Mouse (Mus musculus) embryonic facial prominence, embryonic 11.5 days (tissue): Measurements from ENCODE around the gene Hnrnpl. TPM values are rescaled to one million over a fixed set of nuclear protein-coding genes. Genes with fewer than 3 reads are reported as not detected.

Source experiments
- ATAC-seq: fragments of 200-750 bp; cut with Nextera tagmentation; replicated peaks from 2 replicates; pipeline ENCODE4 v1.8.0; 2017; ENCODE audit warnings: low read depth; ENCODE audit not compliant: insufficient number of reproducible peaks, low FRiP score, low TSS enrichment
- DNase-seq: peaks from one replicate; pipeline ENCODE4 v3.0.0-alpha.2; 2015; ENCODE audit warnings: low spot score
- H3K27ac ChIP-seq: fragments of 300-500 bp; sonication (generic); replicated peaks from 2 replicates; pipeline ENCODE4 v1.5.1; 2014; ENCODE audit warnings: mild to moderate bottlenecking, low read depth, low read length, control low read depth
- H3K27me3 ChIP-seq: fragments of 300-500 bp; sonication (generic); 2 replicates; pipeline ENCODE4 v1.6.1; 2014; ENCODE audit warnings: mild to moderate bottlenecking, low read length, moderate library complexity, mixed read lengths; ENCODE audit not compliant: control insufficient read depth, insufficient read depth
- H3K36me3 ChIP-seq: fragments of 300-500 bp; sonication (generic); replicated peaks from 2 replicates; pipeline ENCODE4 v1.6.1; 2014; ENCODE audit warnings: low read depth, mild to moderate bottlenecking, low read length, moderate library complexity, mixed read lengths; ENCODE audit not compliant: control insufficient read depth, insufficient read depth
- H3K4me1 ChIP-seq: fragments of 300-500 bp; sonication (generic); 2 replicates; pipeline ENCODE4 v1.6.1; 2014; ENCODE audit warnings: low read length, mixed read lengths; ENCODE audit not compliant: control insufficient read depth, insufficient read depth
- H3K4me2 ChIP-seq: fragments of 300-500 bp; sonication (generic); 2 replicates; pipeline ENCODE4 v1.6.1; 2014; ENCODE audit warnings: low read depth, mild to moderate bottlenecking, control low read depth, low read length, moderate library complexity
- H3K4me3 ChIP-seq: fragments of 300-500 bp; sonication (generic); 2 replicates; pipeline ENCODE4 v1.5.1; 2014; ENCODE audit warnings: low read depth, low read length, control low read depth
- H3K9ac ChIP-seq: fragments of 300-500 bp; sonication (generic); replicated peaks from 2 replicates; pipeline ENCODE4 v1.6.1; 2014; ENCODE audit warnings: mild to moderate bottlenecking, control low read depth, low read length
- H3K9me3 ChIP-seq: fragments of 300-500 bp; sonication (generic); replicated peaks from 2 replicates; pipeline ENCODE4 v1.6.1; 2016; ENCODE audit warnings: mild to moderate bottlenecking, low read length, inconsistent platforms, mixed read lengths; ENCODE audit not compliant: control insufficient read depth
- WGBS: fragments of 180-500 bp; shearing (Covaris S2); extraction: QIAGEN DNeasy Blood & Tissue Kit; methylation state at CpG from one replicate; pipeline ENCODE4 v1.1.7; 2014; 5-methylcytosine and 5-hydroxymethylcytosine counted together
- polyA plus RNA-seq: library from polyadenylated mRNA; unstranded; fragments of >200 nt; fragmentation: Nextera tagmentation; extraction: Ambion mirVana; gene quantifications from 2 replicates; pipeline ENCODE4 v1.2.1, GENCODE M21; 2014

Gene Hnrnpl
- polyA plus RNA-seq, 1 experiment from 2014 or later: 350 TPM

DNA sequence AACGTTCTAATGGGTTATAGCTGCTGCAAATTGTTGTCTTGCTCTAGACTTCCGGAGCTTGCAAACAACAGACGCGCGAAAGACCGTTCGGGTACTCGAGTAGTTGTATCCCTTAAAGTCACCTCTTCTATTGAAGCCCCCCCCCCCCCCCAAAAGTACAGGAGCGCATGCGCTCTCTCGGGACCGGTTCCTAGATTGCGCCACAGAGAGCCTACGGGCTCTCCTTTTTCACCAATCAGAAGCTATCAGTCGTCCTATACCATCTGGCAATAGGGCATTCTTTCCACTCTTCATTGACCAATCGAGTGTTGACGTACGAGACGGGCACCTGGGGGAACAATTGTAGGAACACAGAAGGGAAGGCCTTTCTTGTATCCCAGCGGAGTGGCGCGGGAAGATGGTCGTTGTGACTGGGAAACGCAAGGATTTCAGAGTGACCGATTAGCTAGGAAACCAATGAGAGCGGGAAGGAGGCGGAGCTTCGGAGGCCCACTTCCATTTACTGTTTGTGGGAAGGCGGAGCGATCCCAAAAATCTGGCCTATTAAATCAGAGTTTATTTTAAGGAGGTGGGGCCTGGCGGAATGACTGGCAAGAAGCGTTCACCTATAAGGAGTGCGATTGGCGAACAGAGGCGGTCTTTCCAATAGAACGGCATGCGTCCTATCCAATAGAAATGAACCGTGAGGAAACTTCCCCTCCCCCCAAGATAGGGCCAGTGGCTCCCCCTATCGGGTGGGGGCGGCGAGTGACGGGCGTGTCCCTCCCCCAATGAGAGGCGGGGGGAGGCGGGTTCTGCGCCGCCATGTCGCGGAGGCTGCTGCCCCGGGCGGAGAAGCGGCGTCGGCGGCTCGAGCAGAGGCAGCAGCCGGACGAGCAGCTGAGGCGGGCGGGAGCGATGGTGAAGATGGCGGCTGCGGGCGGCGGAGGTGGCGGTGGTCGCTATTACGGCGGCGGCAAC lies 2.0 kb downstream of the Hnrnpl start:
- peak overlapping the region; percentile 98 for H3K27ac ChIP-seq
- peak; percentile 89 for ATAC-seq
- peaks cover 7% of the 10 kb centered on the region; the same call in 1 of the 2 replicates for H3K4me1 ChIP-seq
- no peaks in the 10 kb centered on the region for H3K9me3 ChIP-seq
- peak overlapping the region; percentile 93 for H3K9ac ChIP-seq
- peaks cover 13% of the 10 kb centered on the region for H3K36me3 ChIP-seq
- peak; percentile 100 for DNase-seq
- no peaks in the 10 kb centered on the region for H3K27me3 ChIP-seq
- H3K4me3 ChIP-seq: peak overlapping the region; percentile 72
- peak overlapping the region; percentile 89 for H3K4me2 ChIP-seq
- 0% methylated on average over 64 of the region's 70 CpGs for WGBS

DNA sequence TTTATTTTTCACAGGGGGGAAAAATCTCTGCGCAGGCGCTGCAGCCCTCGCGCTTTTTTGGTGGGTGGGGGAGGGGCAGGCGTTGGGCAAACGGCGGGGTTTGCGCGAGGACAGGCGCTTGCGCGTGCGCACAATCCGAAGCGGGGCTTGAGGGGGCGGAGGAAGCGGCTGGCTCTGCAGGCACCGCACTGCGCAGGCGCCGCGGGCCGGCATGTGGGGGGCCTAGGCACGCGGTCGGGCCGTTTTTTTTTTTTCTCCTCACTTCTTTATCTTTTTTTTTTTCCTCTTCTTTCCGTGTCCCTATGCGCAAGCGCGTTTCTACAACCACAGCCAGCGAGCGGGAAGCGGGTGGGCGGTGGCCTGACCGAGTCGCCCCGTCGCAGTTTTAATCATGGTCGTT lies 2.9 kb downstream of the Hnrnpl start:
- DNase-seq (peak; percentile 96), ATAC-seq (no peak)
- Histone ChIP-seq H3K9ac (peak overlapping the region; percentile 93), H3K4me1 (peaks cover 7% of the 10 kb centered on the region; the same call in 1 of the 2 replicates), H3K27me3 (no peaks in the 10 kb centered on the region), H3K9me3 (no peaks in the 10 kb centered on the region), H3K4me3 (peak overlapping the region; percentile 72), H3K4me2 (peak overlapping the region; percentile 76), H3K36me3 (peaks cover 17% of the 10 kb centered on the region), H3K27ac (peak overlapping the region; percentile 97)
- 0% methylated on average over 40 of the region's 40 CpGs for WGBS

DNA sequence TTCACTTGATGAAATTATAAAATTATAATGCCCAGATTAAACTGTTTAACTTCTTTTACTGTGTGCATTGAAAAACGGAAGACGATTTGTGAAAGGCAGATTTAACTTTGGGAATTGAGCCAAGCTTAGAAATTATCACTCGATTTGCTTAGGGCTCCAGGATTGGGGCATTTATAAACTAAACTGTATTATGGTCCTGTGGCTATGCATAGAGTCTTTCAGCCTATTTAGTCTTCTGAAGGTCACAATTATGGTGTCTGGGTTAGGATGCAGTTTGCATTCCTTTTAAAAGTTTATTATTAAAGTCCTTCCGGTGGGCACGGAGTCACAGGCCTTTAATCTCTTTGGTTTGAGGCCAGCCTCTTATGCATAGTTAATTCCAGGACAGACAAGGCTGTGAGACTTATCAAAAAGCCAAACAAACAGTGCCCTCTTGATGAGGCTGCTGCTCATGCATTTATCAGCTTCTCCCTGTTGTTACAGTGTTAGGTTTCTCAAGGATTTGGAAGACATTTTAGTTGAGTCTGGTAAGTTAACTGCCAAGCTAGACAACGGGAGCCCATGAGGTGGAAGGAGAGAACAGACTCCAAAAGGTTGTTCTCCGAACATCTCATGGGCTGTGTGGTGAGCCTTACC lies 3.4 kb downstream of the Hnrnpl start:
- H3K9ac ChIP-seq: peak overlapping the region; percentile 93
- peaks cover 22% of the 10 kb centered on the region for H3K36me3 ChIP-seq
- 11% methylated on average over 7 of the region's 7 CpGs for WGBS
- no peak for ATAC-seq
- no peak for DNase-seq
- no peaks in the 10 kb centered on the region for H3K27me3 ChIP-seq
- H3K27ac ChIP-seq: peak overlapping the region; percentile 97
- peak overlapping the region; percentile 76 for H3K4me2 ChIP-seq
- peak overlapping the region; percentile 72 for H3K4me3 ChIP-seq
- H3K4me1 ChIP-seq: peaks cover 7% of the 10 kb centered on the region; the same call in 1 of the 2 replicates
- H3K9me3 ChIP-seq: no peaks in the 10 kb centered on the region

DNA sequence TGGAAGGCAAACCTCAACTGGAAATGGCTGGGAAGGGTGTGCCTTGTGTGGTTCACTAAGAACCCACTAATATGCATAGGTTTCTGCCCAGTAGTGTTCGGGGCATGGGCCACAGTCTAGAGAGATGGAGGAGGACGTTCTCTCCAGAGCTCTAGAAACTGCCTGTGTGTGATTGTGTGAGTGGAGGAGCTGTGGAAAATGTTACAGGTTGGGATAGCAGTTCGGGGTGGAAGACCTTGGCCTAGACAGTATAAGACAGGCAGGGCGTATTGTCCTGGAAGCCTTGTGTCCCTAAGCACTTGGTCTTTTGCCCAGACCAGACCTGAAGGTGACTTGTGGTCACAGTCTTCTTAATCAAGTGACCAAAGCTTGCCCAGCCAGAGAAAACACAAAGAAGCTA lies 4.1 kb downstream of the Hnrnpl start:
- Histone ChIP-seq H3K9ac (peak overlapping the region; percentile 93), H3K27ac (no peak overlapping the region), H3K4me2 (peak overlapping the region; percentile 76), H3K36me3 (peaks cover 28% of the 10 kb centered on the region), H3K27me3 (no peaks in the 10 kb centered on the region), H3K9me3 (no peaks in the 10 kb centered on the region), H3K4me3 (peak overlapping the region; percentile 72), H3K4me1 (peaks cover 7% of the 10 kb centered on the region)
- DNase-seq: no peak
- WGBS: 68% methylated on average over 4 of the region's 4 CpGs
- ATAC-seq: no peak

DNA sequence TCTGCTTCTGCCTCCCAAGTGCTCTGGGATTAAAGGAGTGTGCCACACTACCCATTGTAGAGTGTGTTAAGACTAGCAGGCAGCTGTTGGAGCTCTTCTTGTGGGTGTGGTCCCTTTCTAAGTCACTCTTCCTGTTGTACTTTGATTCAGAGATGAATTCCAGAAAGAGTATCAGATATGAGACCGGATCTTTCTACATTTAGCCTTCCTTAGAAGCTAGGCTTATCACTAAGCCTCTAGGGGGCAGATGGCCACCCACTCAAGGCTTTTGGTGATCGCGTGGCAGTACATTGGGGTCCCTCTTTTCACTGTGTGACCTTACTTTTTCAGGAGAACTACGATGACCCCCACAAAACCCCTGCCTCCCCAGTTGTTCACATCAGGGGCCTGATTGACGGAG lies 4.6 kb downstream of the Hnrnpl start:
- H3K4me2 ChIP-seq: peak overlapping the region; percentile 76
- H3K27ac ChIP-seq: no peak overlapping the region
- H3K4me3 ChIP-seq: peak overlapping the region; percentile 72; the same call in 1 of the 2 replicates
- no peak overlapping the region for H3K9ac ChIP-seq
- peaks cover 31% of the 10 kb centered on the region for H3K36me3 ChIP-seq
- 83% methylated on average over 5 of the region's 5 CpGs for WGBS
- no peaks in the 10 kb centered on the region for H3K9me3 ChIP-seq
- ATAC-seq (no peak), DNase-seq (no peak)
- H3K27me3 ChIP-seq: no peaks in the 10 kb centered on the region
- H3K4me1 ChIP-seq: peaks cover 7% of the 10 kb centered on the region

DNA sequence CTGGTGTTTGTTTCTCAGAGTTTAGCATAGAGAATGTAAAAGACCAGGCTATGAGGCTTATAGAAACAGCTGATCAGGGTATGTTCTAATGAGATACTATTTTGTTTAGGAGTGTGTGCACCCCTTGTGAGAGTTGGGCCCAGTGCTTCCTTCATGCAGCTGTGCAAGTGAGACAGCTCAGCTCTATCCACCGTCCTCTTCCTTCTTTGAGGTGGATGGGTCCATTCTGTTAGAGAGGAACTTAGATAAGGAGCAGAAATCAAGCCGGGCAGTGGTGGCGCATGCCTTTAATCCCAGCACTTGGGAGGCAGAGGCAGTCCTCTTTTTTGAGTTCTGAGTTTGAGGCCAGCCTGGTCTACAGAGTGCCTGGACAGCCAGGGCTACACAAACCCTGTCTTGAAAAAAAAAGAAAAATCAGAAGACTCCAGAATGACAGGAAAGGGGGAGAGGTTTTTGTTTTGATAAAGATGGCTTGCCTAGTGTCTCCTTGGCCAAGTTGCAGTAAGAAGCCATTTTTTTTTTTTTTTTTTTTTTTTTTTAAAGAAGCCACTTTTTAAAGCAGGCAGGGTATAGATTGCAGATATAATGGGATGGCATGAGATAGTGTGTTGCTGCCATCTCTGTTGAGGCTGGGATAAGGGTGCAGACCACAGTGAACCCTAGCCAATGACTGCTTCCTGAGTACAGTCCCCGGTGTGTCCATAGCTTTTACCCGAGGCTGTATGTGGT lies 6.1 kb downstream of the Hnrnpl start:
- no peak for ATAC-seq
- no peaks in the 10 kb centered on the region for H3K9me3 ChIP-seq
- no peak overlapping the region for H3K9ac ChIP-seq
- WGBS: 88% methylated on average over 5 of the region's 5 CpGs
- H3K4me3 ChIP-seq: no peak overlapping the region
- H3K27me3 ChIP-seq: no peaks in the 10 kb centered on the region
- H3K4me1 ChIP-seq: peaks cover 4% of the 10 kb centered on the region
- H3K4me2 ChIP-seq: no peak overlapping the region
- DNase-seq: no peak
- peaks cover 37% of the 10 kb centered on the region for H3K36me3 ChIP-seq
- H3K27ac ChIP-seq: no peak overlapping the region

DNA sequence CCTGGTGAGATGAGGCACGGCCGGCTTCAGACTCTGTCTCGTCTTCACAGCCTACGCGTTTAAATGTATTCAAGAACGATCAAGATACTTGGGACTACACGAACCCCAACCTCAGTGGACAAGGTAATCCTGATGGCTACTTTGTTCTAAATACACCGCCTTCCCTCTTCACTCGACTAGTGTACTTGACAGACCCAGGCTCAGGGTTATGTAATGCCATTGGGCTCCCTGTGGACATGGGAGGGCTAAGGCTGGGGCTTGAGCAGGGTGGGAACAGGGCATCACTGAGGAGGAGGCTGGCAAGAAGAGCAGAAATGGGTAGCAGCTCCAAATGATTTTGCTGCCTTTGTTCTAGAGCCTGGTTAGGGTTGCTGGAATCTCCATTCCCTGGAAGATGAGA lies 6.9 kb downstream of the Hnrnpl start:
- WGBS: 91% methylated on average over 9 of the region's 9 CpGs
- Histone ChIP-seq H3K36me3 (peaks cover 41% of the 10 kb centered on the region), H3K4me3 (no peak overlapping the region)

More for the DNA sequence above, 6.9 kb downstream of the Hnrnpl start:
- DNase-seq (no peak), ATAC-seq (no peak)
- no peak overlapping the region for H3K27ac ChIP-seq
- no peaks in the 10 kb centered on the region for H3K9me3 ChIP-seq
- H3K9ac ChIP-seq: no peak overlapping the region
- H3K4me1 ChIP-seq: peaks cover 4% of the 10 kb centered on the region
- H3K27me3 ChIP-seq: no peaks in the 10 kb centered on the region
- no peak overlapping the region for H3K4me2 ChIP-seq
